Comparison of ENCODE assay signal across 15 mouse cellular contexts in genomic region chr4:110306972-110307371, GRCm38 (mm10). TPM values are rescaled to one million over a fixed set of nuclear protein-coding genes. Genes with fewer than 3 reads are reported as not detected.
"Had no signal": no experiment of that assay in that cellular context is flagged by ENCODE, and none has a peak within 500 bp of the region (broad histone marks: within the 10 kb centered on the region; RNA-seq: fewer than 3 reads in every experiment).

No protein-coding gene starts in this region.

- DNase-seq: lung, adult 18-20 months; lung, embryonic 14.5 days; lung, postnatal 10 days; lung, postnatal 4 days; thymus, adult 2 months; thymus, postnatal 25 days; thymus, postnatal 4 days had no signal

- H3K36me3 ChIP-seq: midbrain, embryonic 12.5 days; neural tube, embryonic 12.5 days; stomach, embryonic 15.5 days had no signal

- H3K27ac ChIP-seq: midbrain, embryonic 12.5 days; neural tube, embryonic 12.5 days; stomach, embryonic 15.5 days; stomach, postnatal 0 days had no signal

- H3K27me3 ChIP-seq: megakaryocyte, embryonic 14.5 days; midbrain, embryonic 12.5 days; neural tube, embryonic 12.5 days; stomach, embryonic 15.5 days had no signal

- H3K9ac ChIP-seq: lung, embryonic 14.5 days; midbrain, embryonic 12.5 days; neural tube, embryonic 12.5 days; stomach, embryonic 15.5 days had no signal

- H3K9me3 ChIP-seq: midbrain, embryonic 12.5 days; neural tube, embryonic 12.5 days; stomach, embryonic 15.5 days had no signal

- H3K4me1 ChIP-seq: megakaryocyte, embryonic 14.5 days; neural tube, embryonic 12.5 days; stomach, embryonic 15.5 days had no signal

- ATAC-seq: midbrain, embryonic 16.5 days had no signal

- H3K4me2 ChIP-seq: lung, embryonic 14.5 days; midbrain, embryonic 12.5 days; neural tube, embryonic 12.5 days; stomach, embryonic 15.5 days had no signal

- H3K4me3 ChIP-seq: megakaryocyte, embryonic 14.5 days; midbrain, embryonic 12.5 days; neural tube, embryonic 12.5 days; stomach, embryonic 15.5 days had no signal

RNA-seq across cellular contexts. Expression of gene Elavl4, which starts 44.7 kb away (rescaled TPM):
- total RNA-seq: monocyte, adult 5-6 weeks; neutrophil, adult 5-6 weeks had no signal
